Mouse (Mus musculus) hindbrain, embryonic 16.5 days (tissue): ENCODE data around the gene Iqgap2. TPM values are rescaled to one million over a fixed set of nuclear protein-coding genes. Genes with fewer than 3 reads are reported as not detected.

Experiments
- ATAC-seq: fragments of 200-750 bp; cut with Nextera tagmentation; 2 replicates; pipeline ENCODE4 v1.8.0; 2017; ENCODE audit warnings: moderate TSS enrichment, moderate library complexity
- H3K27ac ChIP-seq: fragments of 300-500 bp; sonication (generic); 2 replicates; pipeline ENCODE4 v1.5.1; 2014; ENCODE audit warnings: low read depth, mild to moderate bottlenecking, control low read depth, low read length, moderate library complexity
- H3K27me3 ChIP-seq: fragments of 300-500 bp; sonication (generic); replicated peaks from 2 replicates; pipeline ENCODE4 v1.6.1; 2014; ENCODE audit warnings: low read length; ENCODE audit not compliant: control insufficient read depth, insufficient read depth
- H3K36me3 ChIP-seq: fragments of 300-500 bp; sonication (generic); 2 replicates; pipeline ENCODE4 v1.6.1; 2014; ENCODE audit warnings: mild to moderate bottlenecking, low read length, moderate library complexity, mixed read lengths; ENCODE audit not compliant: control insufficient read depth, insufficient read depth
- H3K4me1 ChIP-seq: fragments of 300-500 bp; sonication (generic); 2 replicates; pipeline ENCODE4 v1.6.1; 2014; ENCODE audit warnings: low read depth, low read length; ENCODE audit not compliant: control insufficient read depth, insufficient read depth
- H3K4me2 ChIP-seq: fragments of 300-500 bp; sonication (generic); 2 replicates; pipeline ENCODE4 v1.6.1; 2014; ENCODE audit warnings: mild to moderate bottlenecking, low read length, control low read depth, moderate library complexity
- H3K4me3 ChIP-seq: fragments of 300-500 bp; sonication (generic); 2 replicates; pipeline ENCODE4 v1.5.1; 2014; ENCODE audit warnings: mild to moderate bottlenecking, low read length, control low read depth, moderate library complexity
- H3K9ac ChIP-seq: fragments of 300-500 bp; sonication (generic); 2 replicates; pipeline ENCODE4 v1.6.1; 2014; ENCODE audit warnings: low read depth, mild to moderate bottlenecking, control low read depth, low read length, moderate library complexity
- H3K9me3 ChIP-seq: fragments of 300-500 bp; sonication (generic); 2 replicates; pipeline ENCODE4 v1.6.1; 2014; ENCODE audit warnings: mild to moderate bottlenecking, low read length, moderate library complexity; ENCODE audit not compliant: control insufficient read depth
- WGBS: fragments of 180-500 bp; shearing (Covaris S2); extraction: QIAGEN DNeasy Blood & Tissue Kit; methylation state at CpG from one replicate; pipeline ENCODE4 v1.1.7; 2014; 5-methylcytosine and 5-hydroxymethylcytosine counted together
- polyA plus RNA-seq: library from polyadenylated mRNA; unstranded; fragments of >200 nt; fragmentation: Nextera tagmentation; extraction: Ambion mirVana; gene quantifications from 2 replicates; pipeline ENCODE4 v1.2.1, GENCODE M21; 2015

The Iqgap2 gene
- polyA plus RNA-seq, 1 experiment from 2014 or later, result 3.5 TPM

DNA sequence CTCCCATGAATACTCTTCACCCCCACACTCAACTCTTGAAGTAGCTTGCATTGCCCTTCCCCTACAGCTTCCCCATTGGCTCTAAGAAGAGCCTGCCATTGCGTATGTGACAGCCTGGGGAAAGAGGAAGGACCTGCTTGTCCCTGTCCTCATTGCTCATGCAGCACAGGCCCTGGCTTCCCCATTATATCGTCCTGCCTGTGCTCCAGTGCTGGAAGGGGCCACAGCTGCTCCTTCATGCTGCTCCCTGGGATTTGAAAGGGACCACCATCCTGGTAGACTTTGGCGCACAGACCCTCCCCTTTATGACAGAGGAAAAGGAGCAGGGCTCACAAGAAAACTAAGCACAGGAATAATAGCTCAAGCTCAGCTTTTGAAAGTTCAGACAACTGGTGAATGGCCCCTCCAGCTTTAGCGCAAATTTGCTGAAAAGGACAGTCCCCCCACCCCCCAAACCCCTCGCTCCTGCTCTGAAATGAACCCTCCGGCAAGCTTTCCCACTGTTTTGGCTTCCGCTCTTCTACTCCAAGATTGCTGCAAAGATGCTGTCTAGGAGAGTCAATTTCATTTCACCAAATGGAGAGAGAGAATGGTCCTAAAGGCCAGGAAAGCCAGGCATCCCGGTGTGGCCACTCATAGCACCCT lies 22.7 kb downstream of the Iqgap2 start:
- Histone ChIP-seq H3K4me3 (no peak overlapping the region), H3K4me1 (peaks cover 4% of the 10 kb centered on the region; the same call in 1 of the 2 replicates), H3K9me3 (no peaks in the 10 kb centered on the region), H3K36me3 (no peaks in the 10 kb centered on the region), H3K9ac (no peak overlapping the region), H3K4me2 (peak overlapping the region; percentile 16; the same call in 1 of the 2 replicates), H3K27me3 (no peaks in the 10 kb centered on the region), H3K27ac (0 out of 2 replicates have a peak overlapping the region, but pooled peaks have one; percentile 18)
- WGBS, result 33% methylated on average over 8 of the region's 8 CpGs
- peak; percentile 70 for ATAC-seq

DNA sequence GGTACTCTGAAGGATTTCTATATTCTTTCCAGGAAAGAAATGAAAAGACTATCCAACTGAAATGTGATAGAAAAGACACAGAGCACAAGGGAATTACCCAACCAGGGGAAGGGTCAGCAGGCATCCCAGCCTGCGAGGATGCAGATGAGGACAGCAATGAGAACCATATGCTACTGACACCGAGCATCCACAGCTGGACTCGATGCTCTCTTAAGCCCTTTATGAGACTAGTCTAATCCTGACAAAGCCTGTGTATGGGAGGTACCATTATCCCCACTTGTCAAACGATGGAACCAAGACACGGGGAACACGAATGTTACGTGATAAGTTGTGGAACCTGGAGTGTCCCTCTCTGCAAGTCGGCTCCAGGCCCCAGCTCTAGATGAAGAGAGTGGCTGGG lies 29.5 kb downstream of the Iqgap2 start:
- no peak for ATAC-seq
- Histone ChIP-seq H3K4me3 (no peak overlapping the region), H3K27me3 (no peaks in the 10 kb centered on the region), H3K4me2 (no peak overlapping the region), H3K4me1 (no peaks in the 10 kb centered on the region), H3K27ac (no peak overlapping the region), H3K9ac (no peak overlapping the region), H3K9me3 (no peaks in the 10 kb centered on the region), H3K36me3 (no peaks in the 10 kb centered on the region)
- 90% methylated on average over 8 of the region's 8 CpGs for WGBS

DNA sequence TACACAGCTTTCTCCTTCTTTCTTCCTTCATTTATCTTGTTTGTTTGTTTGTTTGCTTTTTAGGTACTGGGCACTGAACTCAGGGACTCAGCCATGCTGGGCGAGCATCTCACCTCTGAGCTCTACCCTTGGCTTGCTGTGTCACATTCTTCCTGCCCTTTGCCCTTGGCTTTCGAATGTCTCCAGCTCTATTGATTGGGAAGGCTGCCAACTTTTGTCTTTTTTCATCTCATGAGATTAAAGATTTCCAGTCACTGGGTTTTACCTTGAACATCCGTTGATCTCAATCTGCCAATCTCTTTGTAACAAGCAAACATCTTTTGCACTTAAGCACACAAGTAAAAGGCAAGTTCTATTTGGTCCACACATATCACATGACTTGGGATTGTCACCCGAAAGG lies 32.5 kb downstream of the Iqgap2 start:
- no peaks in the 10 kb centered on the region for H3K9me3 ChIP-seq
- H3K4me1 ChIP-seq, result no peaks in the 10 kb centered on the region
- H3K4me2 ChIP-seq, result no peak overlapping the region
- no peak for ATAC-seq
- H3K4me3 ChIP-seq, result no peak overlapping the region
- 69% methylated on average over 4 of the region's 4 CpGs for WGBS
- no peaks in the 10 kb centered on the region for H3K36me3 ChIP-seq
- no peak overlapping the region for H3K9ac ChIP-seq
- no peak overlapping the region for H3K27ac ChIP-seq
- no peaks in the 10 kb centered on the region for H3K27me3 ChIP-seq

DNA sequence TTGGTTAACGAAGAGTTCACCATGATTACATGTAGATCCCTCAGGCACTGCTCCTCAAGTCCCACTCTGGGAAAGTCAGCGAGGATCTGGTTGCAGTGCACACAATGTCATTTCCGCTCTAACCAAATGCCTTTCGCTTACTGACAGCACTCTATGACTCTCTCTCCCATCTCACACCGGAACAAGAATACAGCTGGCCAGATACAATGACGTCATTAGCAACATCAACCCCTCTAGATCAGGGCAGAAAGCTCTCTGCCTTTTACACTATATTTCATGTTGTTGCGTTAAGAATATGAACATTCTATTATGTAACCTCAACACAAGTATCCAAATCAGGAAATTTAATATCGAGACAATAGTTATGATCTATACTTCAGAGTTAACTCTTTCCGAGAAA lies 32.9 kb downstream of the Iqgap2 start:
- Histone ChIP-seq H3K9me3 (no peaks in the 10 kb centered on the region), H3K9ac (no peak overlapping the region), H3K36me3 (no peaks in the 10 kb centered on the region), H3K4me3 (no peak overlapping the region), H3K27ac (no peak overlapping the region), H3K27me3 (no peaks in the 10 kb centered on the region), H3K4me1 (no peaks in the 10 kb centered on the region), H3K4me2 (no peak overlapping the region)
- ATAC-seq, result no peak
- WGBS, result 87% methylated on average over 9 of the region's 9 CpGs

DNA sequence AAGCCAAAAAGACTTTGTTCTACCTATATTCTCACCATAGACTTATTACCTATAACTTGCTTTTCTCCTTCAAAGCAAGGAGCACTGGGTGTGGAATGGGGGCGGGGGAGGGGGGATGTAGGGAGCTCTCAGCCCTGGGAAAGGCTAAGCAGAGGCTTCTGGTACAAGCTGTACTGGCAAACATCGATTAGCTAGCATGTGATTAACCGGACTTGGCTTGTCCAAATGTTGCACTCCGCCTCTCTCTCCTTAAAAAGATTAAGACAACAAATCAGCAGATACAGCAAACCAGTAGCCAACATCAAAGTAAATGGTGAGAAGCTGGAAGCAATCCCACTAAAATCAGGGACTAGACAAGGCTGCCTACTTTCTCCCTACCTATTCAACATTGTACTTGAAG lies 36.2 kb downstream of the Iqgap2 start:
- H3K4me2 ChIP-seq, result no peak overlapping the region
- H3K9ac ChIP-seq, result no peak overlapping the region
- no peaks in the 10 kb centered on the region for H3K9me3 ChIP-seq
- no peak overlapping the region for H3K27ac ChIP-seq
- ATAC-seq, result no peak
- 94% methylated on average over 4 of the region's 4 CpGs for WGBS
- no peaks in the 10 kb centered on the region for H3K36me3 ChIP-seq
- H3K4me3 ChIP-seq, result no peak overlapping the region
- H3K4me1 ChIP-seq, result peaks cover under 1% of the 10 kb centered on the region; the same call in 1 of the 2 replicates
- no peaks in the 10 kb centered on the region for H3K27me3 ChIP-seq

DNA sequence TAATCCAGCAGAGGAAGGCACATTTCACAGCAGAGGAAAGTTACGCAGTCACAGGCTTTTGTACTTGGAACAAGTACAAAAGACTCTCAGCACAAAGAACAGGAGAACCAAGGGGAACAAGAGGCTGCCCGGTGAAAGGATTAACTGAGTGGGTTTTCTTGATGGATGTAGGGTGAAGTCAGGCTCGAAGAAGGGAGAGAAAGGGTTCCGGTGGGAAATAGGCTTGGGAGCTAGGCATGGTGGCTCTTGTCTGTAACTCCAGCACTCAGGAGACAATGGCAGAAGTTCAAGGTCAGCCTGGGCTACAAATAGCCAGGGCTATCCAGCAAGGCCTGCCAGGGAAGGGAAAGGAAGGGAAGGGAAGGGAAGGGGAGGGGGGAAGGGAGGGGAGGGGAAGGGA lies 40.1 kb downstream of the Iqgap2 start:
- no peak overlapping the region for H3K4me2 ChIP-seq
- ATAC-seq, result no peak
- H3K4me1 ChIP-seq, result peaks cover 7% of the 10 kb centered on the region
- WGBS, result 28% methylated on average over 4 of the region's 4 CpGs
- H3K27ac ChIP-seq, result no peak overlapping the region
- H3K4me3 ChIP-seq, result no peak overlapping the region
- H3K27me3 ChIP-seq, result no peaks in the 10 kb centered on the region
- H3K9ac ChIP-seq, result no peak overlapping the region
- H3K9me3 ChIP-seq, result no peaks in the 10 kb centered on the region
- H3K36me3 ChIP-seq, result no peaks in the 10 kb centered on the region

DNA sequence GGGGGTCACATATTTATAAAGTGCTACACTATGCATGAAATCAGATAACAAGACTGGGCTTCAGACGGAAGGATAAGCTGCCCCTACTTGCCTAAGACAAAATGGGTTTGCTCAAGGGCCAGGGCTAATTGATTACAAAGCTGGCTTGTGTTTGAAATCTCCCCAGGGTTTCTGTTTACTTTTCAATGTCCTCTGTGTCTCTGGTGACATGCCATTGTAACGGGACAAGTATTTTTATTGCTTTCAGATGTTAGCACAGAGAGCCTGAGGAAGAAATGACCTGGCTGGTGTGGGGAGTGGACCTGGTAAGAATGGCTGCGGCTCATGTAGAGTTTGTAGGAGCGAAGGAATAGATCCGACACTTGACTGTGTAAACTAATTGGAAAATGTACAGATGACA lies 41.3 kb downstream of the Iqgap2 start:
- Histone ChIP-seq H3K36me3 (no peaks in the 10 kb centered on the region), H3K4me2 (no peak overlapping the region), H3K9ac (no peak overlapping the region), H3K9me3 (no peaks in the 10 kb centered on the region), H3K4me1 (peaks cover 7% of the 10 kb centered on the region), H3K4me3 (no peak overlapping the region), H3K27me3 (no peaks in the 10 kb centered on the region), H3K27ac (no peak overlapping the region)
- no peak for ATAC-seq
- 57% methylated on average over 5 of the region's 5 CpGs for WGBS

DNA sequence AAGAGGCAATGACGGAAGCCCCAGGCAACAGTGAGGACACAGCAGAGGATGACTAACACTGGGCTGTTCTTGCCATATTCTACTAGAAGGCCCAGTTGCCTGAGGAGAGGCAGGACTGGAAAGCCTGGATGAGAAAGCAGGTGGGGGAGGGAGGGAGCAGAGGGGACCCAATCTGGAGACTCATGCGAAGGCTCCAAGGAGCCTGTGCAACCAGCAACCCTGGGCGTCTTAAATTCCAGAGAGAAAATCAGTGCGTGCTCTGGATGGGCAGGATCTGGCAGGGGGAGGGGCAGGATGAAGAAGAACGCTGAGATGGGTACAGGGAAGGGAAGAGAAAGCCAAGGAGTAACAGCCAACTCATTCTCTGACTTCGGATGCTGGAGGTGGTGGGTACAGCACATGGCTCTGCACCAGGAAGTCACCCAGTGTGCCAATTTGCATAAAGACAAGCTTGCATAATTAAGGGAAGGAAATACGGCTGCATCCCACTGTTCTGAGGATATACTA lies 42.2 kb downstream of the Iqgap2 start:
- Histone ChIP-seq H3K4me1 (peaks cover 7% of the 10 kb centered on the region), H3K36me3 (no peaks in the 10 kb centered on the region), H3K9me3 (no peaks in the 10 kb centered on the region), H3K4me3 (no peak overlapping the region), H3K9ac (no peak overlapping the region), H3K27me3 (no peaks in the 10 kb centered on the region), H3K27ac (no peak overlapping the region; the same call in 1 of the 2 replicates), H3K4me2 (0 out of 2 replicates have a peak overlapping the region, but pooled peaks have one; percentile 7)
- ATAC-seq, result peak; percentile 84; the same call in 1 of the 2 replicates
- WGBS, result 42% methylated on average over 7 of the region's 7 CpGs

DNA sequence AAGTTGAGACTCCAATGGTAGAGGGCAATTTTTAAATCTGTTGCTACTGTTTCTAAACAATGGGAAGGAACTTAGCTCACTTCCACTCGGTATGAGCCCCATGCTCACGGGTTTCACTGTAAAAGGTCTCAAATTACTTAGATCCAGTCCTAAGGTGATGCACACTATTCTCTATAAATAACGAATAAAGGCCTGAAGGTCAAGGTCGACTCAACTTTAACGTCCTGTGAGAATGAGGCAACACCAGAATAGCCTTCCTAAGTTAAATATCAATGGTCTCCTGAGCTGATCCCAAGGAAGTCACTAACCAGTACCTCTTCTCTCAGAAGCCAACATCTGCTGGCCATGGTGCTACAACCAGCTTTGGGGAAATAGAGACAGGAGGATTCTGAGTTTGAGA lies 45.4 kb downstream of the Iqgap2 start:
- ATAC-seq, result no peak
- 80% methylated on average over 5 of the region's 5 CpGs for WGBS
- H3K9me3 ChIP-seq, result no peaks in the 10 kb centered on the region

More for the DNA sequence above, 45.4 kb downstream of the Iqgap2 start:
- no peaks in the 10 kb centered on the region for H3K27me3 ChIP-seq
- H3K36me3 ChIP-seq, result no peaks in the 10 kb centered on the region
- no peak overlapping the region for H3K4me3 ChIP-seq
- H3K9ac ChIP-seq, result no peak overlapping the region
- H3K27ac ChIP-seq, result no peak overlapping the region
- H3K4me1 ChIP-seq, result peaks cover 7% of the 10 kb centered on the region
- H3K4me2 ChIP-seq, result no peak overlapping the region
